Mouse (Mus musculus): Measurements from ENCODE around the gene Gm20708.
"Not testable (repeated sequence)": the region's sequence is repeated elsewhere in the genome, so short reads cannot be mapped to it uniquely, and the experiment has no call there.

The Gm20708 gene

DNA sequence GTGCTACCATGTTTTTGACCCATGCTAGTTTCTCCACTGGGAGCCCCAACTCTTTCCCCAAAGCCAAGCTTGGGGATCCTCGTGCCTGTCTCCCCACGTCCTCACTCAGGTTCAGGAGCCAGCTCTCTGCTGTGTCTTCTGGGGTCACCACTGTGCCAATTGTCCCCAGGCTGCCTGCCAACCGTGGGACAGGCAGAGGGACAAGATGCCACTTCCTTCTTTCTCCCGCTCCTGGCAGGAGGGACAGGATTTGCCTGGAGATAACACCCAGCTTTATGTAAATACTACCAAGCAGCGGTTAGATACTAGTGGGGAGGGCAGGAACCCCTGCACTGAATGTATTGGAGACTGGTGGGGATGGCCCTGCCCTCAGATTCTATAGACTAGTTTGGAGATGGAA, 4.4 kb downstream of the Gm20708 start:
- DNase-seq = peak; percentile 30

DNA sequence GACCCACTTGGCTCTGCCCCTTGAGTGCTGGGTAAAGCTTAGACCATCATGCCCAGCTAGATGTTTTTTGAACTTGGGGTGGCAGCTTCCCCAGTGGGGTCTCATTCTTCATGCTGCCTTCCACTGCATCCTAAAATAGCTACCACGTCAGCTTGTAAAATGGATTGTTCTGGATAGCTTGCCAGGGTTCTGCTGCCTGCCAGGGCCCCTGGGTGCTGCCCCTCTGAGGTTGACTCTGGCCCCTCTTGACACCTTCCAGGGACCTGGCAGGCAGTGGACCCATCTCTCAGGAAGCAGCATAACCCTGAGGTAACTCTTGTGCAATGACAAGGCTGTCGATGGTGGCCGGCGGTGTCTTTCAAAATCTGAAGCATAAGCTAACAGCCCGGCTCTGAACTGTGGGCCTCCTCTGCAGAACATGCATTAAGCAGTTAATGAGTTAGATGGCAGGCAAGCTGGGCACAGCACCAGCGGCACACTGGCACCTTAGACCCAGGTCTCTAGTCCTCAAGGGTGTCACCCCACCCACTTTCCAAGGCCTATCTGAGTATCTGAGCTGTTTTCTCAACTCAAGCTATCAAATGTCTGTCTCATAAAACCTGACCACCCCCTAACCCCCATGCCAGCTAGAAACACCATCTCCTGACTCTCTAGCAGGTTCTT, 5.4 kb downstream of the Gm20708 start:
- DNase-seq = no peak

DNA sequence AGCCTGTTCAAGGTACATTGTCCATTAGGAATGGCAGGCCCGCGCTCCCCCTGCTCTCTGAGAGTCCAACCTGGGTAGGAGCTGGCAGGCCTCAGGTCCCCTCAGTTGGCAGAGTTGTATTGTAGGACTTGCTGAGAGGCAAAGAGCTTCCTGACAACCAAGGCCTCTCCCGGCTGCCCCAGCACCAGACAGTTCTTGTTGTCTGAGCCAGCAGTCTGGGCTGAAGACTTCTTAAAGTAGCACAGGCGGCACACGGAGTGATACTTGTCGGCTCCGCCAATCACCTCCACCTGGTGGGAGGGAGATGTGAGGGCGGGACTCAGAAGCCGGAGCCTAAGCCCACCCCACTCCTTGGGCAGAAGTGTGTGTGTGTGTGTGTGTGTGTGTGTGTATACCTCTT, 6.4 kb downstream of the Gm20708 start:
- not testable (repeated sequence) for DNase-seq

DNA sequence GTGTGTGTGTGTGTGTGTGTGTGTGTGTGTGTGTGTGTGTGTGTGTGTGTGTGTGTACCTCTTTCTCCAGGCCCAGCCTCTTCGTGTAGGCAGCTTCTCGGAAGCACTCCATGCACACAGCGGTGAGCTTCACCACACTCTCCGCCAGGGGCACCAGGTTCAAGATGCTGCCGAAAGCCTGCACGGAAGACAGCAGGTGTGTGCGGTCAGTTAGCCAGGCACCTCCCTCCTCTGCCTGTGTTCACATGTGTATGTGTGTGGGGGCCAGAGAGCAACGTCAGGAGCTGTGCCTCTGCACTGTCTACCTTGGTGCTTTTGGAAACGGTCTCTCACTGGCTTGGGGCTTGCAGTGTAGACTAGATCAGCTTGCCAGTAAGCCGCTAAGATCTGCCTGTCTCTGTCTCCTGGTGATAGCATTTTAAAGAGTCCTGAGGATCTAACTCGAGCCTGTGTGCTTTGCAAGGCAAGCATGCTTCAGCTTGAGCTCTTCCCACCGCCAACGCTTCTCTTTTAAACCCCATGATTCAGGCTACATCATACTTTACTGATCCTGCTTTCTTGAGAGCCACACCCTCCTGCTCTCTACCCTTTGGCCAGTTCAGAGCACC, 7.0 kb downstream of the Gm20708 start:
- no peak for DNase-seq

DNA sequence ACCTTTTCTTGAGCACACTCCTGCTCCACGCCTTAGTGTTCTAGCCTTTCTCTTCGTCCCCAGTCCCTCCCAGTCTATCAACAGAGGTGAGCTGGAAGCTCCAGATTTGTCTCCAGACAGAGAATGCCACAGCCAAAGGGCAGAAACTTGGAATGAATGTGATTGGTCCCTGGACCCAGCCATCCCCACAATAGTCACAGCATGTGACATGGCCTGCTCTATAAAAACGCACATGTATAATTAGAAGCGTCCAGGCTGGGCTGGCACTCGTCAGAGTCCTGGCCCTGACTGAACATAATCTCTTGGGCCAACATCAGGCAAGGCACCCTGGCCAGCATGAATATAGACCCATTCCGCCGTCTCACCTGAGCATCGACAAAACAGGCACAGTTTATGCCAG, 9.6 kb downstream of the Gm20708 start:
- DNase-seq = no peak

DNA sequence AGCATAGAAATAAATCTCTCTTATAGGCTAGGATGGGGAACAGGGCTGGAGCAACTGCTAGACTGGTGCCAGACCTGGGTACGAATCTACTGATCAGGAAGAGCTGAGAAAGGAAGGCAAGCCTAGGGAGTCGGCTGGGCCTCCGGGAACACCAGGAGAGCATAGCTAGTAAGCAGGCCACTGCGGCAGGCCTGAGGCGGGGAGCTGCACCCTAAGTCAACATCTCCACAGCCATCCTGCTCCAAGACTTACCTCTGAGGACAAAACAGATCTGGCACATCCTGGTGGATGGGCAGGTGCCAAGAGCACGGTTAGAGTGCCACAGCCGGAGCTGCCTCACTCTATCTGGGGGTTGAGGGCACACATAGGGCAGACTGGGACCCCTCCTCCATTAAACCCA, 10.7 kb downstream of the Gm20708 start:
- no peak for DNase-seq

DNA sequence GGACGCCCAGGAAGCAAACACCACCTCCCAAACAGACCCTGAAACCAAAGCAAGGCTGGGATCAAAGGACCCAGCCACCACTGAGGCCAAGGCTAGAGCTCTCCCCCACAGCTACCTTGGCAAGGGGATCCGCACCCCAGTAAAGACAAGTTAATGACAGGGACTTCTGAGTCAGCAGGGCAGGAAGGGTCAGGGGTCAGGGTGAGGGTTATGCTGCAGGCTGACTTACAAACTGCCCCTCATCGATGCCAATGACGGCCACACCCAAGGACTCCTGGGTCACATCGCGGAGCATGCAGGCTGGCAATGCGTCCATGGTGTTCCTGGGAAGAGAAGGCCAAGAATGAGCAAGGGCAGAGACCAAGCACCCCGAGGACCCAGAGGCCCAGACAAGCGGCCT, 12.4 kb downstream of the Gm20708 start:
- DNase-seq = no peak

DNA sequence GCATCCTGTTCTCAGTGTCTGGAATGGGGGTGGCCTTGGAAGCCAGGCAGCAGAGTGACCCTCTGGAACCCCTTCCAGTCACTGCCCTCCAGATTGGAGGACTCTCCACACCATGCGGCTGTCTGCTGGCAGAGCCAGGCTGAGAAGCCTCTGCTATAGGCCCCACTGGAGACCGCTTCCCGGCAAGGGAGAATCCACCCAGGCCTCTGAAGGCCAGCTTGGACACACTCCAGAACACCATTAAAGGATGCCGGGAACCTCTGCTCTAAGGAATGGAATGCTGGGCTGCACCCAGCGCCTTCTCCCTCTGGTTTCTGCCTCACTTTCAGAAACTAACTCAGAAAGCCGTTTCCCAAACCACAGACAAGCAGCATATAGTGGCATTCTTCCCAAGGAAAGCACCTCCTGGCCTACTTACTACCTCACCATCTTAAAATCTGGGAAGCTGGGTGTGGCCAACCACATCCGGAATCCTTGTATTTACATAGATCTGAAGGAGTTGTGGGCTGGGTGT, 13.3 kb downstream of the Gm20708 start:
- peak; percentile 63 for DNase-seq

DNA sequence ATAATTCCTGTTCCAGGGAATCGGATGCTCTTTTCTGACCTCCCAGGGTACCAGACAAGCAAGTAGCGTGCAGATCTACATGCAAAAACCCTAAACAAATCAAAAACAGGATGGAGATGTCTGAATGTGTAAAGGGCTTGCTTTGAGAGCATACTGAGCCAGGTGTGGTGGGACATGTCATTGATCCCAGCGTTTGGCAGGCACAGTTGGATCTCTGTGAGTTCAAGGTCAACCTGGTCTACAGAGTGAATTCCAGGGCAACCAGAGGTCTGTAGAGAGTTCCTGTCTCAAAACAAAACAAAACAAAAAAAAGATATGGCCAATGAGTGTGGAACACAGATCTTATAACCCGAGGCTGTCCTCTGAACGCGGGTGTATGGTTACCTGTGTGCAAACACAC, 13.9 kb downstream of the Gm20708 start:
- DNase-seq = no peak

DNA sequence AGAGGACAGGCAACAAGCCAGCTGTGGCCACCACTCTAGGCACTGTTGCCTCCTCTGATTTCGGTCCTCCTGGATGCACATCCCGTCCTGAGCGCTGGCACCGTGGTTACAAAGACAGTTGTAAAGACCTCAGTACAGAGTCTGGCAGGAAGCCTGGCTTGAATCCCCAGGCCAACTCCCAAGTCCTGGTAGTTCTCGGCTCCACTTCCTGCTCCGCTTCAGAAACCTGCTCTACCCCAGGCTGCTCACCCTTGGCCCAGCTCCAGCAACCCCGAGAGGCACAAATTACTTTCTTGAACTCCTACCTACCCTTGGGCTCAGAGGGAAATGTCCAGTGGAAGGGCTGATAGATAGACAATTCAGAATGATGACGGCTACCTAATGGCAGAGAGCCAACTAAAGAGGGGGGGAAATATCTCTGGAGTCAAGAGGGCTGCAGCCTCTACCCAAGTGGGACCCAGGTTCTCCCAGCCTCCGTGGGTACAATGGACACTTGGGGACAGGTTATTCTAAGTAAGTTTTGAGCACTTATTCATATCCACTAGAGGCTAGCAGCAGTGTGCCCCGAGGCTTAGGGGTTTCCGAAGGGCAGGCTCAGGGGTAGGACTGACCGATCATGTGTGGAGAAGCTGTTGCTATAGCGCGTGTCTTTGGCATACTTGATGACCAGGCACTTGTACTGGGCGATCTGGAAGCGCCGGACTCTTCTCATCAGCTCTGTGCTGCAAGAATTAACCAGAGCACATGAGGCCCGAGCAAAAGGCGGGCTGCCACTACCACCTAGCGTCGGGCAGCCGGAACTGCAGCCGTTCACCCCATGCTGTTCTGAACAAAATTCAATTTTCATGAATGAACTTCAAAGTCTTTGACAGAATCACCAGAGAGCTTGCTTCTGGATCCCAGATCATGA, 14.8 kb downstream of the Gm20708 start:
- peak; percentile 86 for DNase-seq

DNA sequence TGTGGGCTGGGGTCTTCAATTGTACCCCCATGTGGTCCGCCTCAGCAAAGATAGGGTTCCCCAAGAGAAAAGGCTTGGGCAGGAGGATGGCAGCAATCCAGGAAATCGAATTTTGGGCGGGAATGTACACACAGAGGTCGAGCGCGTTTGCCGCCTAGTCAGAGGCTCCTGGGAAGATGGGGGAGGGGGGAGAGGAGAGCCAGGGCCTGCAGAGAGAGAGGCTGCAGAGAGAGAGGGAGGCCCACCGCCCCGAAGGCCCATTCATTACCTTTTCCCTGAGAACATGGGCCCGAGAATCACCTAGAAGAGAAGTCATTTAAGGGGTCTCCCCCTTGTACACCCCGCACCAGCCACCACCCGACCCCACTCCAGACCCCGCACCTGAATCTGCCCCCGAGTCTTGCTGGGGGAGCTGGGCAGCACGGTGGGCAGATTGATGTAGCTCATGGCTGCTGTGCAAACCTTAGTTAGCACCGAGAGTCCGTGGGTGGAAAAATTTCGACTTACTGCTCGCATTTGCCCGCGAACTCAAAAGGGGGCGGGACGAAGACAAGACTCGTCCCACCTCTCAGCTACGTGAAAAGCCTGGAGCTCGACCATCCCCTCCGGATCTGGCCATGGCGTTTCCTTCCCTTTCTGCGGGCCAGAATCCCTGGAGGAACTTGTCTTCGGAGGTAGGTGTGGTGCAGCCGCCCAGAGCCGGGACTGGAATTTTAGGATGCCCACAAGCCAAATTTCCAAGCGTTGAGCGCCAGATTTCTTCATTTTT, 16.0 kb downstream of the Gm20708 start, which contains the start of the genes Afmid and Tk1:
TSS of gene Afmid (plus strand) at position 592 of the 769 bp plus-strand sequence.
TSS of gene Tk1 (minus strand) at position 760 of the 769 bp plus-strand sequence.
- peak; percentile 73 for DNase-seq

DNA sequence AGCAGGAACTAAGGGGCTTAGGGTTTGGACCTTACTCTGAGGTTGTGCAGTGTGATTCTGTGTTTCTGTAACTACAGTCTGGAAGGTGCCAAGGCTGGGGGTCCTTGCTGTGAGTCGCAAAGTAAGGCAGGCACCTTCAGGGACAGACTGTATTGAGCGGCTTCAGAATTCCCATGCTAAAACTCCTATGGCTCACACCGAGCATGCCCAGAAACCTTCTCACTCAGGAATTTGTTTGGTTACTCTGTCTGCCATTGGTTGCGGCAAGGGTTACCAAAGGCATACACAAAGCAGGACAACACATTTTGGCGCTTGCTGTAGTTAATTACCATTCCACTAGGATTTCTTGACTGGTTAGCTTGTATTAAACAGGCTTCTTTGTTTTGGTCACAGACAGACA, 16.7 kb downstream of the Gm20708 start:
- DNase-seq = no peak

DNA sequence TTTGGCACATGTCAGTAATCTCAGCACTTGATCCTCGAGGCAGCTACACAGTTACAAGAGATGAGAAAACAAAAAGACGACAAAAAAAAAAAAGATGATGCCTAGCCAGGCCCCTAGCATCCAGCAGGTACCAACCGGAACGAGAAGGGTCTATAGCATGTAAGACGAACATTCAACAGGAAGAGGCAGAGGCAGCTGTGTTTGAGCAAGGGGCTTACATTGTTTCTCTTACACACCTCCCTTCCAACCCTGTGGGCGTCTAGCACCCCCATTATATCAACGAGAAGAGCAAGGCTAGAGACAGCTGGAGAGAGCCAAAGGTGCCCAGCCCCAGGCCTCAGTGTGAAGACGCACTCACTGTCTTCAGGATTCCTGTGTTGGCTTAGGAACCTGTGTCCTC, 17.4 kb downstream of the Gm20708 start:
- DNase-seq = no peak

DNA sequence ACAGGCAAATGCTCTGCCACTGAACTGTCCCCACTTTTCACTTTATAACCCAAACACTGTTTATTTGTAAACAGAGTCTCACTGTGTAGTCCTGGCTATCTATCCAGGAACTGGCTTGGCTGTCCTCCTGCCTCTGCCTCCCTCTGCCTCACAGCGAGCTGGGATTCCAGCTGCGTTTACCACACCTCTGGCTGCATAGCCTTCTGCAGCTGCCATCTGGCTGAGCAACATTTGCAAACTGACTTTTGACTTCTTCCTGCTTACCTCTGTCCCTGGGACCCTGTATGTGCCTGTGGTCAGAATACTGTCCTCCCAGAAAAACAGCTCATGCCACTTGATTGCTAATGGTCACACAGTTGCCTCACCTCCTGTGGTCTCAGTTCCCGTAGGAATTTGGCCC, 17.9 kb downstream of the Gm20708 start:
- no peak for DNase-seq

DNA sequence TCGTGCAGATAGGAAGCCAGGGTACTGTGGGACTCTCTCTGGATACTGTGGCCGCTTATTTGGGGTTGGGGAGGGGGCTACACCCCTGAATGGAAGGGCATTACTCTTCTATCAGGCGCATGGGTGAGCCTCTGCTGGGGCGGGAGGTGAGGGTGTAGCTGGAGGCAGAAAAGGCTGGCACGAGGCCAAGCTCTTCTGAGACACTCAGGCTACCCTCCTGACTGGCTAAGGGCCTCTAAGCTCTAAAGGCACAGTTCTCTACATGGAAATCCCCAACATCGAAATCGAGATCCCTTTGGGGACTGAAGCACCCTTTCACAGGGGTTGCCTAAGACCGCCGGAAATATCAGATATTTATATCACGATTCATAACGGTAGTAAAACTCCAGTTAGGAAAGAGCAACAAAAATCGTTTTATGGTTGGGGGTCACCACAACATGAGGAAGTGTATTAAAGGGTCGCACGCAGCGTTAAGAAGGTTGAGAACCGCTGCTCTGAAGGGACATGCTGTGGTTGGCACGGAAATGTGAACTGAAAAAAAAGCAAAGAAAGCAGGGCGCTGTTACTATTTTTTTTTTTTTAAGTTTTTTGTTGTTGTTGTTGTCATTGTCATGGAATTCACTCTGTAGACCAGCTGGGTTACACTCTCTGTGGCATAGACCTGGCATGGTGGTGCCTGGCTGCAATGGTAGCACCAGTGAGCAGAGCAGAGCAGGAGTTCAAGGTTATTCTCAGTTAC, 18.9 kb downstream of the Gm20708 start:
- DNase-seq = peak; percentile 65

DNA sequence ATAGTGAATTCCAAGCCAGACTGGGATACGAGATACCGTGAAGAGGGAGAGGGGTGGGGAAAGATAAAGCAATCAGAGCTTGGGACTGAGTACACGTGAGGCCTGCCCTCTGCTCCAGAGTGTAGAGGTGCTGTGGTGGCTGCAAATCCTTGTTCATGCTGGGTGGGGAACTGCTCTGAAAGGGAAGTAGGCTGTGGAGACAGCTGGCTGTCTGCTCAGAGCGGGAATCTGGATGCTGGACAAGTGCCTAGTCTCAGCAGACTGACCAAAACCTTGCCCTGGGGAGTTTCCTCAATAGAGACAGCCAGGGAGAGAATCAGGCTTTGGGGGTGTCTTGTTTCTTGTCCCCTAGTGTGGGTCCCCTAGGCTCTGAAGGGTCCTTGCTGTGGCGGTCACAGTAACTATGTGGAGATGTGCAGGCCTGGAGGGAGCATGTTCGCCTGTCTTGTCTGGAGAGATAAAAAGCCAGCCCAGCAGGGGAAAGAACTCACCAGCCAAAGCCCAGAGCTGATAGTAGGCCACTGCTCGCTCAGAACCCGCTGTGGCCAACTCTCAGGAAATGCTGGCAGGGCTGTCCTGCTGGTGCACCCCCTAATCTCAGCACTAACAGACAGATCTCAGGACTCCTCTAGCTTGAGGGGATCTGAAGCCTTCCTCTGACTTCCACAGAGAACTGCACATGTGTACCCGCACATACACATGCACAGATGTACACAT, 19.6 kb downstream of the Gm20708 start:
- DNase-seq = peak; percentile 37

DNA sequence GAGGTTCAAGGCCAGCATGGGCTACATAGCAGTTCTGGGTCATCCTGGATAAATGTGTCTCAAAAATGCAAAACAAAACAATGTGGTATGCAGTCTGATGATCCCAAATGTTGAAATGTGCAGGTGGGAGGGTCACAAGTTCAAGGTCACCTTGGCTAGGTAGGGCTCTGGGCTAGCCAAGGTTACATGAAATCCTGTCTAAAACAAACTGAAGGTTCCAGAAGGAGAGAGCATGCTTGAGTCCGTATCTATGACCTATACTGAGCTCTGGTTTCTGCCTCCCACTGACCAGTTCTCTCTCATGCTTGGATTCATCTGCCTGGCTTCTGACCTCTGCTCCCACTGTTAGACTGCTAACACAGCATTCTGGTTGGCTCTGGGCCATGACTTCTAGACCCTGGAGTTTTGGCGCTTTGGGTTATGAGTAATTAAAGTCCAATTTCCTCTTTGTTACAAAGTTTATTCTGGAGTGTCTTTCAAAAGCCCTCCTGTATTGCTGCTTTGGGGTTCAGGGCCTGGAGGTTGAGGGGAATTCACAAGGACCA, 20.3 kb downstream of the Gm20708 start:
- peak; percentile 37 for DNase-seq

DNA sequence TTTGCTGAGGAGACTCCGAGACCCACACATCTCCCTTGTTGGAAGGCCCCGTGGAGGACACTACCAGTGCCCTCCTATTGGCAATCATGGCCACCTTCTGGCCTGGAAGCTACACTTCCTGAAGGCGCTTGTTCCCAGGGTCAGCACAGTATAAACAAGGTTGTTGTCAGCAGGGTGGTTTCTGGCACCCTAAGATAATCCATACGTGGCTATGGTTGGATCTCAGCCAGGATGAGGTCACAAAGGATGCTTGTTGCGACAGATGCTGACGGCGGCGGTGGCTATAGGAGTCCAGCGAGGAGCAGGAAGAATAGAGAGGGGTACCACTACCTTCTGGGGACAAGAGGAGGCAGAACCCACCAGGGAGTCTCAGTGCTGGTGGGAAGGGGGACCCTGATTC, 20.9 kb downstream of the Gm20708 start:
- peak; percentile 36 for DNase-seq

DNA sequence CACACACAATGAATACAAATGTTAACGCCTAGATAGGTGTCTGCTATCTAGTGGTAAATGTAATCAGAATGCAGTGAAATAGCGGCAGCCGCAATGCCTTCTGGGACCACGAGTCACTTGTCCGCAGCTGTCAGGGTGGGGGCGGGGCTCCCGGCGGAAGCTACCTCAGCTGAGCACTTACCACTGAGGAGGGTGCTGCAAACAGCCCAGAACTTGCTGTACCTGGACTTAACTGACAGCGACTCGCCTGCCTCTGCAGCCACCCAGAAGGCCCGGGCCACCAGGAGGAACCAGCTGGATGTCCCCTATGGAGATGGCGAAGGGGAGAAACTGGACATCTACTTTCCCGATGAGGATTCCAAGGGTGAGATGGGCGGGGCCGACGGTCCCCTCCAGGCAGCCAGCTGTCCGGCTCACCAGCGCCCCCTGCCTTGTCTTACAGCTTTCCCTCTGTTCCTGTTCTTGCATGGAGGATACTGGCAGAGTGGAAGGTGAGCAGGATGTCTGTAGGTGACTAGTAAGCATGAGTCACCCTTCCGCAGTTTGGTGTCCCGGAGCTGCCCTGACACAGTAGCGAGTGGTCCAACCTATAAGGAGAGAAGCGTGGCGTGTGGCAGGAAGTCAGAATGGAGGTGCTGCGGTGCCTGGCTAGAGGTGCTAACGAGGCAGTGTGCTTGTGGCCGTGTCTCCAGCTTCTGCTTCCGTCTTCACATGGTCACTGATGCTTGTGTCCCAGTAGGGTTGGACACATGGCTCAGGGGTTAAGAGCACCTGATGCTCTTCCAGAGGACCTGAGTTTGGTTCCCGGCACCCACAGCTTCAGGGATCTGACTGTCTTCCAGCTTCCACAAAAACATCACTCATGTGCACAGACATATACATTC, 22.9 kb downstream of the Gm20708 start:
- DNase-seq = peak; percentile 86

DNA sequence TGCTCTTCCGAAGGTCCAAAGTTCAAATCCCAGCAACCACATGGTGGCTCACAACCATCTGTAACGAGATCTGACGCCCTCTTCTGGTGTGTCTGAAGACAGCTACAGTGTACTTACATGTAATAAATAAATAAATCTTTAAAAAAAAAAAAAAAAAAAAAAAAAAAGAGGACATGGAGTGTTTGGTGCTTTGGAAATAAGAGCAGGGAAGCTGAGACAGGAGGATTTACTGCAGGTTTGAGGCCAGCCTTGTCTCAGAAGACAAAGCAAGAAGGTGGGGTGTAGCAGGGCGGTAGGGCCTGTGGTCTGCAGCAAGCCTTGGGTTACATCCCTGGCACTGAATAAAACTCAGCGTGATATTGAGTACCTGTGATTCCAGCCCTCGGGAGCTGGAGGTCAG, 24.0 kb downstream of the Gm20708 start:
- not testable (repeated sequence) for DNase-seq

Data from lung, postnatal 14 days (tissue).